Mouse (Mus musculus) neural tube, embryonic 13.5 days (tissue): ENCODE results near the gene Amer3. TPM values are rescaled to one million over a fixed set of nuclear protein-coding genes. Genes with fewer than 3 reads are reported as not detected.
"Not testable (repeated sequence)": the region's sequence is repeated elsewhere in the genome, so short reads cannot be mapped to it uniquely, and the experiment has no call there.

Source experiments
- ATAC-seq: fragments of 200-750 bp; cut with Nextera tagmentation; 2 replicates; pipeline ENCODE4 v1.8.0; 2017; ENCODE audit warnings: low read depth, mild to moderate bottlenecking, moderate TSS enrichment, moderate library complexity
- H3K27ac ChIP-seq: fragments of 300-500 bp; sonication (generic); replicated peaks from 2 replicates; pipeline ENCODE4 v1.5.1; 2015; ENCODE audit warnings: moderate library complexity, mild to moderate bottlenecking, inconsistent platforms
- H3K27me3 ChIP-seq: fragments of 300-500 bp; sonication (generic); 2 replicates; pipeline ENCODE4 v1.6.1; 2015; ENCODE audit warnings: mild to moderate bottlenecking, inconsistent platforms
- H3K36me3 ChIP-seq: fragments of 300-500 bp; sonication (generic); 2 replicates; pipeline ENCODE4 v1.6.1; 2015; ENCODE audit warnings: mild to moderate bottlenecking, inconsistent platforms
- H3K4me1 ChIP-seq: fragments of 300-500 bp; sonication (generic); replicated peaks from 2 replicates; pipeline ENCODE4 v1.6.1; 2015; ENCODE audit warnings: inconsistent platforms
- H3K4me2 ChIP-seq: fragments of 300-500 bp; sonication (generic); 2 replicates; pipeline ENCODE4 v1.6.1; 2015; ENCODE audit warnings: inconsistent platforms, mild to moderate bottlenecking, moderate library complexity
- H3K4me3 ChIP-seq: fragments of 300-500 bp; sonication (generic); 2 replicates; pipeline ENCODE4 v1.5.1; 2015; ENCODE audit warnings: mild to moderate bottlenecking, inconsistent platforms
- H3K9ac ChIP-seq: fragments of 300-500 bp; sonication (generic); 2 replicates; pipeline ENCODE4 v1.6.1; 2015; ENCODE audit warnings: moderate library complexity, mild to moderate bottlenecking, inconsistent platforms
- H3K9me3 ChIP-seq: fragments of 300-500 bp; sonication (generic); 2 replicates; pipeline ENCODE4 v1.6.1; 2016; ENCODE audit warnings: inconsistent platforms
- WGBS: fragments of 180-500 bp; shearing (Covaris S2); methylation state at CpG from one replicate; pipeline ENCODE4 v1.1.7; 2015; 5-methylcytosine and 5-hydroxymethylcytosine counted together
- polyA plus RNA-seq: library from polyadenylated mRNA; unstranded; fragments of >200 nt; fragmentation: Nextera tagmentation; extraction: Ambion mirVana; gene quantifications from 2 replicates; pipeline ENCODE4 v1.2.1, GENCODE M21; 2015

The Amer3 gene
- polyA plus RNA-seq: 19.6 and 21.9 TPM in 2 replicates

- under 1% methylated on average over 53 of the region's 53 CpGs for WGBS
- ATAC-seq: peak; percentile 89
- H3K27me3 ChIP-seq: peaks cover 45% of the 10 kb centered on the region
- H3K27ac ChIP-seq: peak within 1 kb of the TSS; percentile 91
- peak within 1 kb of the TSS; percentile 61 for H3K4me3 ChIP-seq
- H3K36me3 ChIP-seq: no peaks in the 10 kb centered on the region
- H3K4me1 ChIP-seq: peaks cover 44% of the 10 kb centered on the region
- no peaks in the 10 kb centered on the region for H3K9me3 ChIP-seq
- H3K9ac ChIP-seq: peak within 1 kb of the TSS; percentile 86
- H3K4me2 ChIP-seq: peak within 1 kb of the TSS; percentile 73
These were observed at the start of gene Amer3 for GRCm38 (mm10) chr1:34578851-34579781. Gene Amer3, plus strand, starts transcription at chr1:34579657.

GRCm38 (mm10) chr1:34534574-34534973 lies 44.9 kb upstream of the Amer3 start:
- H3K27ac ChIP-seq, H3K9ac ChIP-seq, H3K9me3 ChIP-seq, H3K36me3 ChIP-seq, H3K4me3 ChIP-seq, H3K4me2 ChIP-seq, ATAC-seq: not testable (repeated sequence)
- H3K27me3 ChIP-seq: peaks cover 37% of the 10 kb centered on the region
- WGBS: 53% methylated on average over 3 of the region's 3 CpGs
- peaks cover 14% of the 10 kb centered on the region for H3K4me1 ChIP-seq

- 40% methylated on average over 7 of the region's 7 CpGs for WGBS
- H3K36me3 ChIP-seq, H3K9ac ChIP-seq, H3K27ac ChIP-seq, H3K9me3 ChIP-seq, ATAC-seq: not testable (repeated sequence)
- Histone ChIP-seq H3K4me1 (peaks cover 14% of the 10 kb centered on the region), H3K27me3 (peaks cover 37% of the 10 kb centered on the region), H3K4me2 (peak within 1 kb of the TSS; percentile 47), H3K4me3 (0 out of 2 replicates have a peak within 1 kb of the TSS, but pooled peaks have one; percentile 12)
These were observed 44.3 kb upstream of the Amer3 start, which contains the start of gene Cfc1 for GRCm38 (mm10) chr1:34535043-34535698. Gene Cfc1, plus strand, starts transcription at chr1:34535648.

GRCm38 (mm10) chr1:34536291-34536766 lies 43.1 kb upstream of the Amer3 start:
- H3K27ac ChIP-seq: no peak overlapping the region
- ATAC-seq: no peak
- peaks cover 37% of the 10 kb centered on the region for H3K27me3 ChIP-seq
- no peak overlapping the region for H3K9ac ChIP-seq
- peaks cover 14% of the 10 kb centered on the region for H3K4me1 ChIP-seq
- WGBS: 2% methylated on average over 14 of the region's 14 CpGs
- H3K4me3 ChIP-seq: peak overlapping the region; percentile 12; the same call in 1 of the 2 replicates
- no peaks in the 10 kb centered on the region for H3K36me3 ChIP-seq
- H3K4me2 ChIP-seq: peak overlapping the region; percentile 47
- no peaks in the 10 kb centered on the region for H3K9me3 ChIP-seq

GRCm38 (mm10) chr1:34536767-34537485 lies 42.5 kb upstream of the Amer3 start:
- peak; percentile 59 for ATAC-seq
- H3K9me3 ChIP-seq: no peaks in the 10 kb centered on the region
- H3K36me3 ChIP-seq: no peaks in the 10 kb centered on the region
- peaks cover 14% of the 10 kb centered on the region for H3K4me1 ChIP-seq
- WGBS: 4% methylated on average over 16 of the region's 16 CpGs
- H3K4me3 ChIP-seq: peak overlapping the region; percentile 12
- H3K27ac ChIP-seq: no peak overlapping the region
- peaks cover 37% of the 10 kb centered on the region for H3K27me3 ChIP-seq
- no peak overlapping the region; the same call in 1 of the 2 replicates for H3K9ac ChIP-seq
- peak overlapping the region; percentile 47 for H3K4me2 ChIP-seq

GRCm38 (mm10) chr1:34547074-34547473 lies 32.4 kb upstream of the Amer3 start:
- H3K36me3 ChIP-seq: no peaks in the 10 kb centered on the region
- H3K4me2 ChIP-seq: no peak overlapping the region
- no peak for ATAC-seq
- H3K27ac ChIP-seq: no peak overlapping the region
- WGBS: 84% methylated on average over 1 of the region's 1 CpGs
- no peak overlapping the region for H3K9ac ChIP-seq
- H3K4me3 ChIP-seq: no peak overlapping the region
- no peaks in the 10 kb centered on the region for H3K4me1 ChIP-seq
- no peaks in the 10 kb centered on the region for H3K27me3 ChIP-seq
- no peaks in the 10 kb centered on the region for H3K9me3 ChIP-seq

GRCm38 (mm10) chr1:34553690-34554089 lies 25.8 kb upstream of the Amer3 start:
- Histone ChIP-seq H3K9ac (no peak overlapping the region), H3K4me1 (no peaks in the 10 kb centered on the region), H3K9me3 (no peaks in the 10 kb centered on the region), H3K4me3 (no peak overlapping the region), H3K27me3 (no peaks in the 10 kb centered on the region), H3K27ac (no peak overlapping the region), H3K4me2 (no peak overlapping the region), H3K36me3 (no peaks in the 10 kb centered on the region)
- no peak for ATAC-seq
- WGBS: 97% methylated on average over 1 of the region's 1 CpGs

GRCm38 (mm10) chr1:34554275-34554674 lies 25.2 kb upstream of the Amer3 start:
- WGBS: 90% methylated on average over 7 of the region's 7 CpGs
- ATAC-seq: no peak

GRCm38 (mm10) chr1:34560843-34561242 lies 18.6 kb upstream of the Amer3 start, which contains the start of gene Prss40:
Gene Prss40, minus strand, starts transcription at chr1:34560943.
- H3K36me3 ChIP-seq: no peaks in the 10 kb centered on the region
- no peak within 1 kb of the TSS for H3K4me2 ChIP-seq
- H3K4me1 ChIP-seq: no peaks in the 10 kb centered on the region
- H3K9me3 ChIP-seq: no peaks in the 10 kb centered on the region; the same call in 1 of the 2 replicates
- WGBS: 85% methylated on average over 15 of the region's 15 CpGs
- H3K27me3 ChIP-seq: no peaks in the 10 kb centered on the region
- no peak within 1 kb of the TSS for H3K9ac ChIP-seq
- no peak within 1 kb of the TSS for H3K4me3 ChIP-seq
- no peak for ATAC-seq
- H3K27ac ChIP-seq: no peak within 1 kb of the TSS

More at GRCm38 (mm10) chr1:34554275-34554674, 25.2 kb upstream of the Amer3 start:
- H3K4me2 ChIP-seq: no peak overlapping the region
- no peaks in the 10 kb centered on the region for H3K36me3 ChIP-seq
- no peak overlapping the region for H3K27ac ChIP-seq
- H3K9me3 ChIP-seq: no peaks in the 10 kb centered on the region
- H3K4me3 ChIP-seq: no peak overlapping the region
- H3K9ac ChIP-seq: no peak overlapping the region
- H3K4me1 ChIP-seq: no peaks in the 10 kb centered on the region
- H3K27me3 ChIP-seq: no peaks in the 10 kb centered on the region

- no peaks in the 10 kb centered on the region for H3K27me3 ChIP-seq
- no peak overlapping the region for H3K9ac ChIP-seq
- no peaks in the 10 kb centered on the region for H3K4me1 ChIP-seq
These were observed 14.9 kb upstream of the Amer3 start for GRCm38 (mm10) chr1:34564383-34565045.

GRCm38 (mm10) chr1:34568120-34568519 lies 11.3 kb upstream of the Amer3 start:
- WGBS: 92% methylated on average over 2 of the region's 2 CpGs
- no peak overlapping the region for H3K4me3 ChIP-seq
- no peak for ATAC-seq
- no peak overlapping the region for H3K27ac ChIP-seq
- no peak overlapping the region for H3K9ac ChIP-seq
- H3K9me3 ChIP-seq: no peaks in the 10 kb centered on the region; the same call in 1 of the 2 replicates
- H3K4me2 ChIP-seq: no peak overlapping the region
- no peaks in the 10 kb centered on the region for H3K4me1 ChIP-seq
- no peaks in the 10 kb centered on the region for H3K27me3 ChIP-seq
- no peaks in the 10 kb centered on the region for H3K36me3 ChIP-seq

More at GRCm38 (mm10) chr1:34564383-34565045, 14.9 kb upstream of the Amer3 start:
- no peak overlapping the region for H3K4me3 ChIP-seq
- H3K27ac ChIP-seq: no peak overlapping the region
- no peak overlapping the region for H3K4me2 ChIP-seq
- no peaks in the 10 kb centered on the region; the same call in 1 of the 2 replicates for H3K9me3 ChIP-seq
- ATAC-seq: no peak
- WGBS: 82% methylated on average over 8 of the region's 8 CpGs
- no peaks in the 10 kb centered on the region for H3K36me3 ChIP-seq
